Mouse (Mus musculus) heart, embryonic 15.5 days (tissue): ENCODE results near the gene Gm28047. TPM values are rescaled to one million over a fixed set of nuclear protein-coding genes. Genes with fewer than 3 reads are reported as not detected.
"Not testable (repeated sequence)": the region's sequence is repeated elsewhere in the genome, so short reads cannot be mapped to it uniquely, and the experiment has no call there.

Experiments
- ATAC-seq: fragments of 200-750 bp; cut with Nextera tagmentation; replicated peaks from 2 replicates; pipeline ENCODE4 v1.8.0; 2017; ENCODE audit warnings: low read depth, moderate TSS enrichment; ENCODE audit not compliant: insufficient number of reproducible peaks, insufficient read depth, low FRiP score
- H3K27ac ChIP-seq: fragments of 300-500 bp; sonication (generic); 2 replicates; pipeline ENCODE4 v1.5.1; 2015; ENCODE audit warnings: mild to moderate bottlenecking, inconsistent platforms
- H3K27me3 ChIP-seq: fragments of 300-500 bp; sonication (generic); 2 replicates; pipeline ENCODE4 v1.6.1; 2015; ENCODE audit warnings: inconsistent platforms
- H3K36me3 ChIP-seq: fragments of 300-500 bp; sonication (generic); 2 replicates; pipeline ENCODE4 v1.6.1; 2015; ENCODE audit warnings: mild to moderate bottlenecking, inconsistent platforms
- H3K4me1 ChIP-seq: fragments of 300-500 bp; sonication (generic); replicated peaks from 2 replicates; pipeline ENCODE4 v1.6.1; 2015; ENCODE audit warnings: inconsistent platforms
- H3K4me2 ChIP-seq: fragments of 300-500 bp; sonication (generic); 2 replicates; pipeline ENCODE4 v1.6.1; 2015; ENCODE audit warnings: inconsistent platforms, mild to moderate bottlenecking, moderate library complexity
- H3K4me3 ChIP-seq: fragments of 300-500 bp; sonication (generic); 2 replicates; pipeline ENCODE4 v1.5.1; 2015; ENCODE audit warnings: mild to moderate bottlenecking, inconsistent platforms
- H3K9ac ChIP-seq: fragments of 300-500 bp; sonication (generic); 2 replicates; pipeline ENCODE4 v1.6.1; 2015; ENCODE audit warnings: mild to moderate bottlenecking, inconsistent platforms
- H3K9me3 ChIP-seq: fragments of 300-500 bp; sonication (generic); replicated peaks from 2 replicates; pipeline ENCODE4 v1.6.1; 2016; ENCODE audit warnings: inconsistent platforms
- WGBS: fragments of 180-500 bp; shearing (Covaris S2); methylation state at CpG from one replicate; pipeline ENCODE4 v1.1.7; 2015; ENCODE audit warnings: mixed read lengths; 5-methylcytosine and 5-hydroxymethylcytosine counted together
- polyA plus RNA-seq: library from polyadenylated mRNA; unstranded; fragments of >200 nt; fragmentation: Nextera tagmentation; extraction: Ambion mirVana; gene quantifications from 2 replicates; pipeline ENCODE4 v1.2.1, GENCODE M21; 2015

The Gm28047 gene
- polyA plus RNA-seq, 1 experiment from 2014 or later: not detected

- no peaks in the 10 kb centered on the region for H3K27me3 ChIP-seq
- H3K9ac ChIP-seq: no peak overlapping the region
- ATAC-seq: no peak
- no peak overlapping the region for H3K4me2 ChIP-seq
- H3K36me3 ChIP-seq: no peaks in the 10 kb centered on the region
- 96% methylated on average over 5 of the region's 5 CpGs for WGBS
- H3K9me3 ChIP-seq: no peaks in the 10 kb centered on the region
- H3K4me1 ChIP-seq: peaks cover 19% of the 10 kb centered on the region
- no peak overlapping the region for H3K27ac ChIP-seq
- no peak overlapping the region for H3K4me3 ChIP-seq
Observed at GRCm38 (mm10) chr15:102619486-102619885, 5.4 kb downstream of the Gm28047 start.

- no peak overlapping the region for H3K4me3 ChIP-seq
- no peak overlapping the region for H3K27ac ChIP-seq
- no peaks in the 10 kb centered on the region for H3K36me3 ChIP-seq
- H3K4me2 ChIP-seq: no peak overlapping the region
- ATAC-seq: no peak
- WGBS: 89% methylated on average over 1 of the region's 1 CpGs
- H3K9ac ChIP-seq: no peak overlapping the region
- peaks cover 8% of the 10 kb centered on the region for H3K4me1 ChIP-seq
- no peaks in the 10 kb centered on the region for H3K27me3 ChIP-seq
- H3K9me3 ChIP-seq: no peaks in the 10 kb centered on the region
Observed at GRCm38 (mm10) chr15:102617654-102618053, 7.2 kb downstream of the Gm28047 start.

GRCm38 (mm10) chr15:102616174-102616573 lies 8.7 kb downstream of the Gm28047 start:
- Histone ChIP-seq H3K4me2 (no peak overlapping the region), H3K27me3 (no peaks in the 10 kb centered on the region)
- no peak for ATAC-seq

GRCm38 (mm10) chr15:102614224-102614623 lies 10.6 kb downstream of the Gm28047 start:
- Histone ChIP-seq H3K27ac (no peak overlapping the region), H3K4me2 (no peak overlapping the region), H3K9ac (no peak overlapping the region), H3K4me1 (0 out of 2 replicates have a peak, but pooled peaks cover 3% of the 10 kb centered on the region), H3K36me3 (no peaks in the 10 kb centered on the region), H3K9me3 (no peaks in the 10 kb centered on the region), H3K4me3 (no peak overlapping the region), H3K27me3 (no peaks in the 10 kb centered on the region)
- no peak for ATAC-seq

More at GRCm38 (mm10) chr15:102616174-102616573, 8.7 kb downstream of the Gm28047 start:
- no peak overlapping the region for H3K9ac ChIP-seq
- H3K27ac ChIP-seq: no peak overlapping the region
- no peaks in the 10 kb centered on the region for H3K9me3 ChIP-seq
- no peak overlapping the region for H3K4me3 ChIP-seq
- 0 out of 2 replicates have a peak, but pooled peaks cover 3% of the 10 kb centered on the region for H3K4me1 ChIP-seq
- 97% methylated on average over 2 of the region's 2 CpGs for WGBS
- no peaks in the 10 kb centered on the region for H3K36me3 ChIP-seq

- Histone ChIP-seq H3K4me3 (no peak overlapping the region), H3K9ac (no peak overlapping the region), H3K4me2 (no peak overlapping the region), H3K4me1 (peaks cover 6% of the 10 kb centered on the region; the same call in 1 of the 2 replicates), H3K36me3 (no peaks in the 10 kb centered on the region), H3K27me3 (no peaks in the 10 kb centered on the region), H3K27ac (no peak overlapping the region), H3K9me3 (no peaks in the 10 kb centered on the region)
- ATAC-seq: no peak
Observed at GRCm38 (mm10) chr15:102612966-102613365, 11.9 kb downstream of the Gm28047 start.

- not testable (repeated sequence) for H3K36me3 ChIP-seq, H3K4me3 ChIP-seq, H3K9ac ChIP-seq, ATAC-seq, H3K27me3 ChIP-seq, H3K4me2 ChIP-seq, H3K9me3 ChIP-seq, H3K27ac ChIP-seq, H3K4me1 ChIP-seq
- WGBS: 59% methylated on average over 1 of the region's 1 CpGs
Observed at GRCm38 (mm10) chr15:102608586-102608985, 16.3 kb downstream of the Gm28047 start.

GRCm38 (mm10) chr15:102593996-102594656 lies 30.7 kb downstream of the Gm28047 start:
- peak overlapping the region; percentile 9; the same call in 1 of the 2 replicates for H3K27ac ChIP-seq
- no peaks in the 10 kb centered on the region for H3K9me3 ChIP-seq
- ATAC-seq: no peak
- H3K9ac ChIP-seq: no peak overlapping the region
- 57% methylated on average over 8 of the region's 8 CpGs for WGBS
- H3K4me2 ChIP-seq: no peak overlapping the region
- H3K36me3 ChIP-seq: no peaks in the 10 kb centered on the region; the same call in 1 of the 2 replicates
- H3K27me3 ChIP-seq: no peaks in the 10 kb centered on the region
- no peak overlapping the region for H3K4me3 ChIP-seq
- peaks cover 24% of the 10 kb centered on the region for H3K4me1 ChIP-seq

GRCm38 (mm10) chr15:102592674-102593073 lies 32.2 kb downstream of the Gm28047 start:
- ATAC-seq: no peak
- no peak overlapping the region for H3K27ac ChIP-seq
- no peak overlapping the region for H3K9ac ChIP-seq
- H3K4me2 ChIP-seq: no peak overlapping the region
- no peaks in the 10 kb centered on the region for H3K9me3 ChIP-seq
- H3K27me3 ChIP-seq: no peaks in the 10 kb centered on the region
- no peaks in the 10 kb centered on the region; the same call in 1 of the 2 replicates for H3K36me3 ChIP-seq
- 30% methylated on average over 1 of the region's 1 CpGs for WGBS
- H3K4me1 ChIP-seq: peaks cover 24% of the 10 kb centered on the region
- no peak overlapping the region for H3K4me3 ChIP-seq

GRCm38 (mm10) chr15:102590567-102590966 lies 34.3 kb downstream of the Gm28047 start:
- no peak overlapping the region for H3K4me3 ChIP-seq
- no peak overlapping the region for H3K9ac ChIP-seq
- H3K4me2 ChIP-seq: no peak overlapping the region
- no peak; the same call in 1 of the 2 replicates for ATAC-seq
- no peaks in the 10 kb centered on the region for H3K9me3 ChIP-seq
- H3K36me3 ChIP-seq: no peaks in the 10 kb centered on the region; the same call in 1 of the 2 replicates
- H3K27me3 ChIP-seq: no peaks in the 10 kb centered on the region
- H3K4me1 ChIP-seq: peaks cover 24% of the 10 kb centered on the region
- peak overlapping the region; percentile 56 for H3K27ac ChIP-seq
- WGBS: 56% methylated on average over 1 of the region's 1 CpGs

- Histone ChIP-seq H3K4me1 (peaks cover 18% of the 10 kb centered on the region), H3K4me3 (no peak overlapping the region), H3K36me3 (no peaks in the 10 kb centered on the region; the same call in 1 of the 2 replicates), H3K9me3 (no peaks in the 10 kb centered on the region), H3K27ac (0 out of 2 replicates have a peak overlapping the region, but pooled peaks have one; percentile 56), H3K27me3 (no peaks in the 10 kb centered on the region), H3K9ac (no peak overlapping the region), H3K4me2 (no peak overlapping the region)
- no peak for ATAC-seq
- 97% methylated on average over 8 of the region's 8 CpGs for WGBS
Observed at GRCm38 (mm10) chr15:102589826-102590225, 35.0 kb downstream of the Gm28047 start.

- 92% methylated on average over 5 of the region's 5 CpGs for WGBS
- ATAC-seq: no peak
- H3K27ac ChIP-seq: no peak overlapping the region
Observed at GRCm38 (mm10) chr15:102585501-102585900, 39.4 kb downstream of the Gm28047 start.

More at GRCm38 (mm10) chr15:102585501-102585900, 39.4 kb downstream of the Gm28047 start:
- H3K4me2 ChIP-seq: no peak overlapping the region
- H3K4me1 ChIP-seq: peaks cover 3% of the 10 kb centered on the region; the same call in 1 of the 2 replicates
- no peaks in the 10 kb centered on the region for H3K27me3 ChIP-seq
- H3K9me3 ChIP-seq: no peaks in the 10 kb centered on the region
- H3K9ac ChIP-seq: no peak overlapping the region
- H3K4me3 ChIP-seq: no peak overlapping the region
- no peaks in the 10 kb centered on the region; the same call in 1 of the 2 replicates for H3K36me3 ChIP-seq
